Mouse (Mus musculus) heart, adult 2 months (tissue): Measurements from ENCODE around the gene Tmem230.
"Not testable (repeated sequence)": the region's sequence is repeated elsewhere in the genome, so short reads cannot be mapped to it uniquely, and the experiment has no call there.

Experiments used
- CTCF ChIP-seq: fragments of 200-600 bp; IDR thresholded peaks from 2 replicates; pipeline ENCODE4 v1.8.1; 2022; ENCODE audit warnings: antibody characterized with exemption, mild to moderate bottlenecking, moderate library complexity
- EP300 ChIP-seq: fragments of 200-500 bp; IDR thresholded peaks from 2 replicates; pipeline ENCODE4 v1.6.1; 2011; ENCODE audit warnings: low read depth, low read length, control low read depth; ENCODE audit not compliant: insufficient read depth
- POLR2A ChIP-seq: fragments of 200-500 bp; IDR thresholded peaks from 2 replicates; pipeline ENCODE4 v1.6.1; 2011; ENCODE audit warnings: mild to moderate bottlenecking, low read depth, low read length, control low read depth; ENCODE audit not compliant: insufficient read depth

GRCm38 (mm10) chr2:132240457-132240856 is 7.2 kb downstream of the Tmem230 start:
- peak; percentile 71 for TF ChIP-seq CTCF
- TF ChIP-seq POLR2A, EP300: not testable (repeated sequence)
